Mouse (Mus musculus) forelimb bud, embryonic 11.5 days (tissue): ENCODE results near the gene Gps2.

Source experiments
- DNase-seq: peaks from one replicate; pipeline ENCODE4 v3.0.0-alpha.2; 2012; ENCODE audit warnings: low read depth, low spot score

Gene Gps2

GRCm38 (mm10) chr11:69964650-69965270, 51.1 kb downstream of the Gps2 start, which contains the start of gene Cldn7:
Cldn7 (plus strand) TSS chr11:69964779.
- no peak for DNase-seq

GRCm38 (mm10) chr11:69965271-69966005, 51.8 kb downstream of the Gps2 start:
- DNase-seq = no peak
